Mouse (Mus musculus) yolk sac, embryonic 10.5 days (tissue): ENCODE data around the gene Olfr1097.

Experiments used
- DNase-seq: peaks from one replicate; pipeline ENCODE4 v3.0.0-alpha.2; 2017; ENCODE audit warnings: low spot score

The Olfr1097 gene

DNA sequence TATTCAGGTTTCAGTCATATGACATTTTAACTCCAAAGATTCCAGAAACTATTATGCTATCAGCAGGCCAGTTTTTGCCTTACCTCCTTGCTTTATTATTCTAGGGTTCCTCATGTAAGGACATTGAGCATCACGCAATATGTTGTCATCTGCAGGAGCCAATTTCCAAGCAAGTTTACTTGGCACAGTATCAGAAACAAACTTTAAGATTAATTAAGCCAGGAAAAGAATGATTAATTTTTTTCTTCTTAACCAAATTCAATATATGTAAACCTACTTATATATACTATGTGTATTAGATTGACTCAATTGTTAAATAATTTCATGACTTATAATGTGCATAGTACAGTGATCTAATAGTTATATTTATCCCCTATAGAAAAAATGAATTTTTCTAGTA lies at the start of gene Olfr1097:
Olfr1097 (minus strand) TSS at position 101 of the 400 bp plus-strand sequence.
- no peak for DNase-seq

DNA sequence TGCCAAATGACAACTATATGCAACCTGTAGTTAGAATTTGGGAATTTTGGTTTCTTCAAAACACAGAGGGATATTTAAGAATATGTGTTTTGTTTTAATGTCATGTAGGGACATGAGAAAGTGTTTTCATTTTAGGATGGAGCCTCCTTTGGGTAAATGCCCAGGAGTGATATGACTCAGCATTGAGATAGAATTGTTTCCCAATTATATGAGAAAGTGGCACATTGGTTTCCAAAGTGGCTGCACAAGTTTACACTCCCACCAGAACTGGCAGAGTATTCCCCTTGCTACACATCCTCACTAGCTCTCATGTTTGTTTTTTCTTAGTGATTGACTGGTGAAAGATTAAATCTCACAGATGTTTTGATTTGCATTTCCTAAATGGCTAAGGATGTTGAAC lies 34.5 kb upstream of the Olfr1097 start:
- DNase-seq = no peak

DNA sequence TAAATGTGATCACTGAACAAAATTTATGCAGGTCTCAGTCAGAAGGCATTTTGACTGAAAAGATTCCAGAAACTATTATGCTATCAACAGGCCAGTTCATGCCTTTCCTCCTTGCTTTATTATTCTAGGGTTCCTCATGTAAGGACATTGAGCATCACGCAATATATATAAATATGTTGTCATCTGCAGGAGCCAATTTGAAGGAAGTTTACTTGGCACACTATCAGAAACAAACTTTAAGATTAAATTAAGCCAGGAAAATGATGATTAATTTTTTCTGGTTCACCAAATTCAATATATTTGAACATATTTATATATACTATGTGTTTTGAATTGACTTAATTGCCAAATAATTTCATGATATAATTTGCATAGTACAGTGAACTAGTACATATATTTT lies 32.4 kb upstream of the Olfr1097 start, which contains the start of gene Olfr1098:
Olfr1098 (minus strand) TSS at position 101 of the 400 bp plus-strand sequence.
- no peak for DNase-seq

DNA sequence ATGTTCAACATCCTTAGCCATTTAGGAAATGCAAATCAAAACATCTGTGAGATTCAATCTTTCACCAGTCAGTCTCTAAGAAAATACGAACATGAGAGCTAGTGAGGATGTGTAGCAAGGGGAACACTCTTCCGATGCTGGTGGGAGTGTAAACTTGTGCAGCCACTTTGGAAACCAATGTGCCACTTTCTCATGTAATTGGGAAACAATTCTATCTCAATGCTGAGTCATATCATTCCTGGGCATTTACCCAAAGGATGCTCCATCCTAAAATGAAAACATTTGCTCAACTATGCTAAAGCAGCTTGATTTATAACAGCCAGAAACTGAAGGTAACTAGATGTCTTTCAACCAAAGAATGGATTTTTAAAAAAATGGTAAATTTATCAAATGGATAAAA lies 13.6 kb upstream of the Olfr1097 start:
- no peak for DNase-seq

DNA sequence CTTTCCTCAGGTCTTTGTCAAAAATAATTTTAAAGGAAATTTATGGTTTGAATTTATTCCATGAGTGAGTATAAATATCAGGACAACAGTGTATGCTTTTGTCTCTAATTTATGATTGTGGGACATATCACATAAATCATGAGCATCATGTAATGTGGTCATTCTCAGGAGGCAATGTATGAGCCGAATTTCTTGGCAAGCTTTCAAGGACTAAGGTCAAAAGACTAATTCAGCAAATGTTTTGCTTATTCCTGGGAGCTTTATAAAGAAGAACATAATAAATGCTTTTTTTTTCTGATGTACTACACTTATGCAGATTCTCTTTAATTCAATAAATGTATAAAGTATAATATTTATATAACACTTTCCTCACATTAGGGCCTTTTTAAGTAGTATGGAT lies 17.3 kb downstream of the Olfr1097 start, which contains the start of gene Gm13723:
Gm13723 (minus strand) TSS at position 101 of the 400 bp plus-strand sequence.
- DNase-seq = no peak

DNA sequence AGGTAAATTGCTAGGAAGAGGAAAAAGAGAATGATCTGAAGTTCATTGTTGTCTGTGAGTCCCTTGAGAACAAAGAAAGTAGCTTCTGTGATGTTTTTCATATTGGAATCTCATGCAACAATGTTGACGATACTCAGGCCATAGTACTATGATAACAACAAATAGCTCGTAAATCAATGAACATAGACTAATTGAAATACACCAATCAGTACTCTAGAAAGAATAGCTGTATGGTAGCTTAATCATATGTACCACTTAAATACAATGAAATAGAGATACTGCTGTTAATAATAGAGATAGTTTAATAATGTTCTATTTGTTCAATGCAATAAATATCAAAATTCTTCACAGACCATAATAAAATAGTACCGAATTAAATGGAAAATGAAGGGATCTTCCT lies 40.4 kb downstream of the Olfr1097 start, which contains the start of gene Olfr1095:
Olfr1095 (minus strand) TSS at position 101 of the 400 bp plus-strand sequence.
- DNase-seq = no peak
